Mouse (Mus musculus): ENCODE results near the gene Lmbr1l. TPM values are rescaled to one million over a fixed set of nuclear protein-coding genes. Genes with fewer than 3 reads are reported as not detected.
A peak's percentile ranks its signal among the peaks of the same experiment; 100 is the strongest.

The Lmbr1l gene
- total RNA-seq, 2 experiments from 2014 or later, result 16.9 to 19.8 TPM

DNA sequence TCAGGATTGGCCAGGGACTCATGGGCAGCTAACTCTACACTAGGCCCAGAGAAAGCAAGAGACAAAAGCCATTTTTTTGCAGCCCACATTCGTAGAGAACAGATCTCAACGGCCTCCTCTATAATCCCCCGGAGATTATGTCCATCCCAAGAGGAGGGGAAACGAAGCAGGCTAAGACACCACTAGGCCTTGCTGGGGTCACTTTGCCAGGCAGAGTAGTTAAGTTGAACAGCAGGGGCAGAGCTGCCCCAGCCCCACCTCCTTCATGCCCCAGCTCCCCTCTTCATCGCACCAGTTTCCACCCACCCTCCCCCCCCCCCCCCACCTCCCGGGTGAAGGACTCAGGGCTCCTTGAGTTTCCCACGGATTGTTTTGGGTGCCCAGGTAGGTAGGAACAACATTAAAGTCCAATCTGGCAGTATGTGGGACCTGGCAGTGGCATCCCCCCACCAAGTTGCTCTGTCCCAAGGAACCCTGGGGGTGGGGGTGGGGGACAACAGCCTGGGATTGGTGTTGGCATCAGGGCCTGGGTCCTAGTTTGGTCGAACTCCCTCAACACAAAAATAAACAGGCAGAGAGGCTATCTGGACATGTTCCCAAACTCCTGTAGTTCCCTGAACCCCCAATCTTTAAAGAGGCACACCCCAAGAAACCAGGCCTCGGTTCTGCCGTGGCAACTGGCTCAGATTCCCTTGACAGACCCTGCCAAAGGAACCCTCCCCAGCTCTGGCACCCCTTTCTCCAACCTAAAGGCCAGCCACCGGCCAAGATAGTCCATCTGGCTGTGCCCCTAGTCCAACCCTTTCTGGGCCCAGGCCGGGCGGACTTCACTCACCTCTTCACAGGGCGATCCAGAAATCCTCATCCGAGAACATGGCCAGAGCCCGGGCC, 47.6 kb downstream of the Lmbr1l start:
- DNase-seq (ENCODE audit: low spot score in 2 of 2), result peak in 1 of 2 experiments; percentile 56

DNA sequence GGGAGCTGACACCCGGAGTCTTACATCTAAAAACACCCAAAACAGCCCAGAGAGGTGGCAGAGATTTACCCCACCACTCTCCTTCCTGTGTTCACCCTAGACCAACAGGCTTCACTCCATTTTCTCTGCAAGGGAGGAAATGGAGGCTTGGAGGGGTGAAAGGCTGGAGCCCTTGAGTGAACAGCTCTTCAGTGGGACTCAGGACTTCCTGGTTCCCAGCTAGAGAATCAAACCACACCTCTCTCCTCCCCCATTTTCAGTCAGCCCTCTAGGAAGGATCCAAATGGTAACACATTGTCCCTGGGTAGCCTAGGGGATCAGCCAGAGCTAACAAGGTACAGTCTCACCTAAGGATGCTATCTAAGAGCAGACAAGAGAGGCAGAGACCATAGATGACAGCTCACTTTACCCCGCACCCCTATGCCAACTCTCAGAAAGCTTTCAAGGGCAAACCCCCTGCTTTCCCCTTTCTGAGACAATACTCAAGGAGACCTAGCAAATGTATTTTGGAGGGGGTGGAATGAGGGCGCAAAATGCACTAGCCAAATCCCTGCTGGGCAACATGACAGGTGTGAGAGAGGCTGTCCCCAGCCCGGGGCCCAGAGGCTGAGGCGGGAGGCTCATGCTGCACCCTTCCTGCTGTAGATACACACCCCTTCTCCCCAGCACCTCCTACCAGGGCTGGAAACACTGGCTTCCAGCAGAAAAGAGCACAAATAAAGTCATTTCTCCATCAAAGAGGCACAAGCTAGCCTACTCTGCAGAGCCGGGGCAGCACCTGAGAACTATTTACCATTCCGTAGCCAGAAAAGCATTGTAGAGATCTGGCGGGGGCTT, 48.5 kb downstream of the Lmbr1l start:
- DNase-seq (ENCODE audit: low spot score in 2 of 2), result no peak

DNA sequence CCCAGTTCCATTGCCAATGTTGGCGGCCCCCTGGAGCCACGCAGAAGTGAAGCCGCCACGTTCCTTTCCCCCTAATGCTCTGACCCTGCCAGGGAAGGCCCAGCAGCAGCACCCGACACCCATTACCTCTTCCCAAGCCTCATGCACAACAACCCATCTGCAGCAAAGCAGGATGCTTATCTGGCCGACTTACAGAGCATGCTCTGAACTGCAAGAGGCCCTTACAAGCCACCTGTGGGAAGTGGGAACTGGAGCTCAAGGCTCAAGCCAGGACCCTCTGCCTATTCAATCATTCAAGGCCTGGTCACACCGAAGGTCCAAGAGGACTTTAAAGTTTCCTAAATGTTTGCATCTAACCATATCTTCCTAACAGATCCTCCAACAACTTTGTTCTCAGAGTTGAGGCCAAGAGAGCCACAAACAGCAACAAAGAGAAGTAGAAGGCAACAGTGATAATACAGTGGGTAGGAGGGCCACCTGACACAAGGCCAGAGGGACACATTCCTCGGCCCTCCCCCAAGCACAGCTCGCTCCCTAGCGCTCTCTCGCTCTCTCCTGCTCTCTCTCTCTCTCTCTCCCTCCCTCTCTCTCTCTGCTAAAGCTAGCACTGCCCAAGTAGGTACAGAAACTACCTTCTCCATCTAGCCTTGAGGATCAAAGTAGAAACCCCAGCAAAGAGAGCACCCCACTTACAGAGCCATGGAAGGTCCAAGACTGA, 49.5 kb downstream of the Lmbr1l start:
- no peak for DNase-seq (ENCODE audit: low spot score in 2 of 2)

DNA sequence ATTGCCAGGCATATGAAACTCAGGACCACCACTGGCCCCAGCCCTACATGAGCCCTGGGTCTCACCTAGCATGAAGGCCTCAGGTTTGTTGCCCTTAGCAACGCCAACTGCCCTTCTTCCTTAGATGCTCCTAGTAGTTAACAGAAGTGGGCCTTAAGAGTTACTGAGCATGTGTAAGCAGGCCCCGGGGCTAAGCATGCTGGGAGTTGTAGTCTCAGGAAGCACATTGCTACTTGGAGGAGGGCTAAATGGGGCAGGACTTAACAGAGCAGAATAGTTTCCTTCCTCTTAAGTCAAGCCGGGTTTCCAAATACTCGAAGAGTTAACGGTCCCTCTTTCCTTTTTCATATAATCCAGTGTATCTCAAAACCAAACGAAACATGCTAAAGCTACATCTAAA, 50.7 kb downstream of the Lmbr1l start:
- peak in 1 of 2 experiments; percentile 18 for DNase-seq (ENCODE audit: low spot score in 2 of 2)

DNA sequence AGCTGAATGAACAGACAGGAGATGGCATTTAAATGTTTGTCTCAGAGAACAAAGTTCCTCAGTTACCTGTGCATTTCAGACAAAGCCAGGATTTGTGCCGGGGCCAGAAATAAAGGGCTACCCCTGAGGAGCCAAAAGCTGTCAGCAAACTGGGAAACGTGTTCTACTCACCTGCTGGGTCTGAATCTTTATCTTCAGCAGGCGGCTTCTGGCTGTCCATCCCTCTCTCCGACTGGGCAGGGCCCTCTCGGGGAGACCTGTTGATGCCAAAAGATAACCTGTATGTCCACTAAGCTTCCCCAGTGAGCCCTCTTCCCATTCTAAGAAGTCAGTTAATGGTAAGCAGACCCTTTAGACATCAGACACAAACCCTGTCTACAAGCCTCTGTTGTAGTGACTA, 51.5 kb downstream of the Lmbr1l start:
- DNase-seq (ENCODE audit: low spot score in 2 of 2), result no peak

DNA sequence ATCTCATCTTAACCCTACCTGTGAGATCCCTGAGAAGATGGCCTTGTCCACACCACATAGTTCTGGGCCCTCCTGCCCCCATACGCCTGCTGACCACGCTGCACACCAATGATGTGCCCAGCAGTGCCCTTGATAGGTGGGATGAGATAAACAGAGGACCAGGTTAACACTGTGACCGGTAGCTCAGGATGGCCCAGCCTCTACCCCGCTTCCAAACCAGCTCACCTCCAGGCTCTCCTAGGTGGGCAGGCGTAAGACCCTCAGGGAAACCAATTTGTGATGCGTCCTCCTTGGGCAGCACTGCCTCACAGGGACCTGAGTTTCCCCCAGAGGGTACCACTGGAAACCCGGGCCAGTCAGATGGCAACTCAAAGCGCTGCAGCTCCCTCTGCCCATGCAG, 52.3 kb downstream of the Lmbr1l start:
- DNase-seq (ENCODE audit: low spot score in 2 of 2), result no peak

DNA sequence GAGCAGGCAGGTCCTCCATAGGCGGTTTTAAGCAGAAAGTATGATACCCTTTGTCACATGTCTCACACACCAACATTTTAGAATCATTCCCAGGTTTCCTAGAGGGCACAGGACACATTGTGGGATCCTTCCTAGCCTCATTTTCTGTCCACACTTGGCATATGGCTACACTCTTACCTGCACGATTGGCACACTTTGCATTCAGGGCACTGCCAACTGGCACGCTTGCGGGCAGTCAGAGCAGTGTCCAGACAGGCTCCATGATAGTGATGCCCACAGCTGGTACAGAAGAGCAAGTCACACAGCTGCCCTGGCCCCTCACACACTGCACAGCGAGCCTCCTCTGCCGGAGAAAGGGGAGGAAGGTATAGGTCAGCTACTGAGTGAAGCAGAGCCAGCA, 53.1 kb downstream of the Lmbr1l start:
- no peak for DNase-seq (ENCODE audit: low spot score in 2 of 2)

DNA sequence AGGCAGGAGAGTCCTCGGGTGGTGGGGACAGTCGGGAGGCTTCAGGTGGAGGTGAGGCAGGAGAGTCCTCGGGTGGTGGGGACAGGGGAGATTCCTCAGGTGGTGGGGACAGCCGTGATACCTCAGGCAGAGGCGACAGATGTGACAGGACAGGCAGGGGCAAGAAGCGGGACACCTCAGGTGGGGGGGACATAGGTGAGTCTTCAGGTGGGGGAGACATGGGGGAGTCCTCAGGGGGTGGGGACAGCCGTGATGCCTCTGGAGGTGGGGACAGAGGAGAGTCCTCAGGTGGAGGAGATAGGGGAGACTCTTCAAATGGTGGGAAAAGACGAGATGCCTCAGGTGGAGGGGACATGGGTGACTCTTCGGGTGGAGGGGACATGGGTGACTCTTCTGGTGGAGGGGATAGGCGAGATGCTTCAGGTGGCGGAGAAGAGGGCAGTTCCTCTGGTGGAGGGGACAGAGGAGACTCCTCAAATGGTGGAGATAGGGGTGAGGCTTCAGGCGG, 54.5 kb downstream of the Lmbr1l start:
- peak in 1 of 2 experiments; percentile 15 for DNase-seq (ENCODE audit: low spot score in 2 of 2)

DNA sequence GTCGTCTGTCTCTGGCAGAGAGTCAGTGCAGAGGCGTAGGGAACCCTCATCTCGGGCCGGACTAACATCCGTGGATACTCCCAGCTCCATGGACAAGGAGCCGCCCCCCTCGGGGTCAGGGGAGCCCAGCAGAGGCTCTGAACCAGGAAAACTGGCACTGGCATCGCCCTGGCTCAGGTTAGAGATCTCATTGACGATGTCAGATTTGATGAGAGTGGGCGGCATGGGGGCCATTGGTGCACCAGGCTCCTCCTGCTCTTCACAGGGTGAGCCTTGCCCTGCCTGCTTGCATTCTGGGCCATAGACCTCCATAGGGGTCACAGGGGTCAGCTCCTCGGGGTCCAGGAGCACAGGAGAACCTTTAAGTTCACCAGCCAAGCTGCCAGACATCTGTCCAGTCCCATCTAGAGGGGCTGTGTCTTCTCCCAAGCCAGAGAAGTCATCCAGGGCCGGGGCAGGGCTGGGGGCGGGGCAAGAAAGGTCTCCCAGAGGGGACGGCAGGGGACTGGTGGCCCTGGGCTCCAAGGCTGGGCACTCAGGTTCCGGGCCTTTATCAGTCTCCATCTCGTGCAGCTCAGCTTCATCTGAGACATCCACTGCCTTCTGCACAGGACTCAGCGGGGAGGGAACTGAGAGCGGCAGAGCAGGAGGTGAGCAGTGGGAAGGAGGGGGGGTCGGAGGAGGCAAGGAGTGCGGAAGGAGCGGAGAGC, 56.2 kb downstream of the Lmbr1l start:
- no peak for DNase-seq (ENCODE audit: low spot score in 2 of 2)

DNA sequence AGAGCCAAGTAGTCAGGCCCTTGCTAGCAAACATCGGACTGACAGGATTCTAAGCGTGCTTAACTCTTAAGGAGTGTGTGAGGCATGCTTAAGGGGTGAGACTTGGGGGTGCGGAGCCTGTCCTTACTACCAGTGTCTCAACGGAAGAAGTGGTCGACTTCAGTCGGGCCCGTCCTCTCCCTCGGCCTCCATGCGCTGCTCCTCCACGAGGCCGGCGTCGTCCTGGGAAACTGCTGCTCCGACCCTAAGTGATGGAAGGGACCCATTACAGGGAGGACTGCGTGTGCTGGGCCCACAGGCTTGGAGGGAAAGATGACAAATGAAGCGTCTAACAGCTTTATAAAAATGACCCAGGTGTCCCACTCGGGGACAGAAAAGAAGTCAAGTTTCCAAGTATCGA, 57.1 kb downstream of the Lmbr1l start:
- peak in 1 of 2 experiments; percentile 14 for DNase-seq (ENCODE audit: low spot score in 2 of 2)

DNA sequence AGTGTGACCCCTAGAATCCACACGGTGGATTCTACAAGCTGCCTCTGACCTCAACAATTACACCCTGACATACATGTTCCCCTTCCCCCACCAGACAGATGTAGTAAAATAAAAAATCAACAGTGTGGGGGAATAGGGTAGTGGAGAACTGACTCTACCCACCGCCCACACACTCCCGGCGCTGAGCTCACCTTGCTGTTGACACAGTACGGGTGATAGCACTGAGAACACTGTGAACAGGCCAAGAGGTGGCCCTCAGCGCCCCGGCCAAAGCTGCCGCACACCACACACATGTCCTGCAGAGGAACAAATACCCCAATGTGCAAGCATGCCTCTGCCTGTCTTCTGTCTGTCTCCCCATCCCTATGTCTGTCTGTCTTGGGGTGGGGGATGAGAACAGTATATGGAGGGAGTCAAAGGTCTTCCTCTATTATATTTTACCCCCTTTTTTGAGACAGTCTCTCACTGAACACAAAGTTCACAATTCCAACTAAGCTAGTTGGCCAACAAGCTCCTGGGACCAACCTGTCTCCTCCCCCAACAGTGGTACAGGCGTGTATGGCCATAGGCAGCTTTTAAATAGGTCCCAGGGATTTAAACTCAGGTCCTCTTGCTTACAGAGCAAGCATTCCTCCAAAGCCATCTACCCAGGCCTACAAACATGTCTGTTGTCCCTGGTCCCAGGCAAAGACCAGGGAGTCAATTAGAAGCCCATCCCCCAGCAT, 58.5 kb downstream of the Lmbr1l start:
- no peak for DNase-seq (ENCODE audit: low spot score in 2 of 2)

DNA sequence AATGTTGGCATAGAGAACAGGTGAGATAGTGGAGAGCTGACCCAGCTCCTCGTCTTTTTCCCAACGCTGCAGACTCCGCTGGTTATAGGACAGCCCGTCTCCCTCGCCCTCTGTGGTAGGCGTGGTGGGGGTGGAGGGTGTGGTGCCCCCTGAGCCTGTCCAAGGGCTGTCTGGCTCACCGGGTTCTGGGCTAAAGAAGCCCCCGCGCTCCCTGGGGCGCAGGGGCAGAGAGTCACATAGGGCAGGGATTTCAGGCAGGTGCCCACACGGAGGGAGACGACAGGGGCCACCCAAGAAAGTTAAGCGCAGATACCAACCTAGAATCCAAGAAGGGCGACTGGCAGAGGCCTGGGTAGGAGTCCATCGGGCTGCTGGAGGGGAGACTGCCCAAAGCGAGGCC, 63.8 kb downstream of the Lmbr1l start:
- DNase-seq (ENCODE audit: low spot score in 2 of 2), result no peak

Other genes with a start within 250 kb of the Lmbr1l start
- 1 to 10 TPM in 1 of 2 experiments, under 1 TPM in 1; 0.75 to 1.2 TPM for gene Rnd1, start 240.8 kb downstream of the Lmbr1l start, total RNA-seq (2021)
- not detected for gene Ccdc65, start 210.0 kb downstream of the Lmbr1l start, total RNA-seq (2021)
- gene Fkbp11, start 190.0 kb downstream of the Lmbr1l start, total RNA-seq (2021), result 10 to 100 TPM; 16.6 to 17.2 TPM
- gene Arf3, start 155.0 kb downstream of the Lmbr1l start, total RNA-seq (2021), result 10 to 100 TPM; 30.8 to 31.7 TPM
- 1 to 10 TPM; 2.7 TPM for gene Wnt10b, start 140.1 kb downstream of the Lmbr1l start, total RNA-seq (2021)
- gene Wnt1, start 128.4 kb downstream of the Lmbr1l start, total RNA-seq (2021), result under 1 TPM; 0.15 to 0.21 TPM
- 1 to 10 TPM; 1.8 TPM for gene Ddn, start 108.7 kb downstream of the Lmbr1l start, total RNA-seq (2021)
- gene Prkag1, start 86.7 kb downstream of the Lmbr1l start, total RNA-seq (2021), result 10 to 100 TPM; 42.8 to 42.9 TPM
- 10 to 100 TPM; 63.9 to 68.6 TPM for gene Kmt2d, start 47.0 kb downstream of the Lmbr1l start, total RNA-seq (2021)
- 1 to 10 TPM; 2.4 to 3.6 TPM for gene Rhebl1, start 23.7 kb downstream of the Lmbr1l start, total RNA-seq (2021)
- gene Dhh, start 19.7 kb downstream of the Lmbr1l start, total RNA-seq (2021), result 1 to 10 TPM; 5.0 to 7.8 TPM
- 100 to 1,000 TPM; 402 to 455 TPM for gene Tuba1b, start 16.3 kb upstream of the Lmbr1l start, total RNA-seq (2021)
- not detected for gene Gm49450, start 35.3 kb upstream of the Lmbr1l start, total RNA-seq (2021)
- 100 to 1,000 TPM; 355 to 415 TPM for gene Tuba1a, start 35.5 kb upstream of the Lmbr1l start, total RNA-seq (2021)
- 10 to 100 TPM; 62.2 to 80.4 TPM for gene Tuba1c, start 111.7 kb upstream of the Lmbr1l start, total RNA-seq (2021)
- gene Prph, start 136.9 kb upstream of the Lmbr1l start, total RNA-seq (2021), result 1 to 10 TPM; 3.0 to 4.7 TPM
- 10 to 100 TPM in 1 of 2 experiments, 1 to 10 TPM in 1; 5.9 to 10.6 TPM for gene Troap, start 156.3 kb upstream of the Lmbr1l start, total RNA-seq (2021)
- gene C1ql4, start 169.6 kb upstream of the Lmbr1l start, total RNA-seq (2021), result not detected
- not detected for gene Dnajc22, start 174.9 kb upstream of the Lmbr1l start, total RNA-seq (2021)
- 10 to 100 TPM; 21.4 to 22.4 TPM for gene Spats2, start 207.7 kb upstream of the Lmbr1l start, total RNA-seq (2021)